8 mouse cellular contexts compared by ENCODE assay signal in genomic region chr9:64386466-64387211, GRCm38 (mm10). TPM values are rescaled to one million over a fixed set of nuclear protein-coding genes. Genes with fewer than 3 reads are reported as not detected.
DNase-seq lines count a peak whose midpoint lies in the region; ATAC-seq and TF ChIP-seq lines count a peak whose summit lies in the region.

No protein-coding gene starts in this region.

- peak overlapping the region; percentile 24; the same call in 1 of the 2 replicates for H3K9ac ChIP-seq in kidney, postnatal 0 days (ENCODE audit: low read depth, low read length)
- peak overlapping the region; percentile 70 for H3K9ac ChIP-seq in forebrain, embryonic 16.5 days (replicated peaks; ENCODE audit: low read depth, low read length)
- no peak overlapping the region for H3K9ac ChIP-seq in liver, embryonic 13.5 days

- no peak for DNase-seq in kidney, postnatal 0 days (ENCODE audit: low spot score)
- no peak for DNase-seq in kidney, adult 18-20 months
- peak; percentile 86 for DNase-seq in cerebellum, adult 8-10 months
- no peak for DNase-seq in liver, embryonic 13.5 days
- DNase-seq in thymus, postnatal 10 days (ENCODE audit: low spot score in 2 of 2): no peak
- no peak for DNase-seq in ovary, postnatal 14 days (ENCODE audit: low spot score)
- DNase-seq in adipocyte (ENCODE audit: low spot score): no peak

- H3K27ac ChIP-seq in kidney, postnatal 0 days: no peak overlapping the region
- no peak overlapping the region for H3K27ac ChIP-seq in forebrain, embryonic 16.5 days (ENCODE audit: low read length)
- H3K27ac ChIP-seq in liver, embryonic 13.5 days: no peak overlapping the region

- peak overlapping the region; percentile 98 for H3K4me2 ChIP-seq in kidney, postnatal 0 days (ENCODE audit: low read length)
- peak overlapping the region; percentile 99 for H3K4me2 ChIP-seq in forebrain, embryonic 16.5 days (ENCODE audit: low read length)
- peak overlapping the region; percentile 69 for H3K4me2 ChIP-seq in liver, embryonic 13.5 days

- ATAC-seq in kidney, postnatal 0 days (replicated peaks; ENCODE audit: low FRiP score, low read depth): no peak
- no peak for ATAC-seq in forebrain, embryonic 16.5 days
- ATAC-seq in liver, embryonic 13.5 days (ENCODE audit: low read depth): no peak

- peak; percentile 19; the same call in 1 of the 2 replicates for TF ChIP-seq CTCF in kidney, postnatal 0 days (IDR thresholded peaks at IDR 0.05; ENCODE audit: low read depth)

- H3K4me3 ChIP-seq in kidney, postnatal 0 days (replicated peaks; ENCODE audit: low read depth, low read length): peak overlapping the region; percentile 53
- peak overlapping the region; percentile 67 for H3K4me3 ChIP-seq in forebrain, embryonic 16.5 days (replicated peaks; ENCODE audit: low read length)
- peak overlapping the region; percentile 49 for H3K4me3 ChIP-seq in liver, embryonic 13.5 days (replicated peaks)

- WGBS in kidney, postnatal 0 days: 3% methylated on average over 45 of the region's 45 CpGs
- 2% methylated on average over 45 of the region's 45 CpGs for WGBS in forebrain, embryonic 16.5 days
- WGBS in liver, embryonic 13.5 days (ENCODE audit: insufficient replicate concordance): 4% methylated on average over 45 of the region's 45 CpGs

- peaks cover 34% of the 10 kb centered on the region for H3K27me3 ChIP-seq in kidney, postnatal 0 days (ENCODE audit: insufficient read depth, low read length)
- H3K27me3 ChIP-seq in forebrain, embryonic 16.5 days (replicated peaks; ENCODE audit: control insufficient read depth, insufficient read depth, low read length): peaks cover 23% of the 10 kb centered on the region
- peaks cover 97% of the 10 kb centered on the region for H3K27me3 ChIP-seq in liver, embryonic 13.5 days

- H3K4me1 ChIP-seq in kidney, postnatal 0 days (replicated peaks; ENCODE audit: insufficient read depth, low read length): peaks cover 8% of the 10 kb centered on the region; the same call in 1 of the 2 replicates
- H3K4me1 ChIP-seq in forebrain, embryonic 16.5 days (replicated peaks; ENCODE audit: control insufficient read depth, insufficient read depth, low read length): peaks cover 26% of the 10 kb centered on the region
- 0 out of 2 replicates have a peak, but pooled peaks cover 4% of the 10 kb centered on the region for H3K4me1 ChIP-seq in liver, embryonic 13.5 days (replicated peaks)

- no peaks in the 10 kb centered on the region for H3K36me3 ChIP-seq in kidney, postnatal 0 days (ENCODE audit: insufficient read depth, low read length)
- no peaks in the 10 kb centered on the region for H3K36me3 ChIP-seq in forebrain, embryonic 16.5 days (ENCODE audit: control insufficient read depth, insufficient read depth)
- H3K36me3 ChIP-seq in liver, embryonic 13.5 days: no peaks in the 10 kb centered on the region

- H3K9me3 ChIP-seq in kidney, postnatal 0 days (replicated peaks; ENCODE audit: low read length): no peaks in the 10 kb centered on the region
- H3K9me3 ChIP-seq in forebrain, embryonic 16.5 days (ENCODE audit: control insufficient read depth, low read length): no peaks in the 10 kb centered on the region
- H3K9me3 ChIP-seq in liver, embryonic 13.5 days (replicated peaks): no peaks in the 10 kb centered on the region

RNA-seq across cellular contexts. Expression of gene Megf11, which starts 1.2 kb away (rescaled TPM):
- polyA plus RNA-seq in kidney, postnatal 0 days (2015; fragmentation: Nextera tagmentation; extraction: Ambion mirVana): 2.5 and 2.6 TPM in 2 replicates
- 6.8 and 10.1 TPM in 2 replicates for polyA plus RNA-seq in forebrain, embryonic 16.5 days (2015; fragmentation: Nextera tagmentation; extraction: Ambion mirVana)
- 0.23 and 0.38 TPM in 2 replicates for polyA plus RNA-seq in liver, embryonic 13.5 days (2015; fragmentation: Nextera tagmentation; extraction: Ambion mirVana)

RNA-seq across cellular contexts. Expression of gene Dis3l, which starts 45.6 kb away (rescaled TPM):
- polyA plus RNA-seq in kidney, postnatal 0 days (2015; fragmentation: Nextera tagmentation; extraction: Ambion mirVana): 13.9 and 14.5 TPM in 2 replicates
- 25.3 and 25.9 TPM in 2 replicates for polyA plus RNA-seq in forebrain, embryonic 16.5 days (2015; fragmentation: Nextera tagmentation; extraction: Ambion mirVana)
- 9.8 and 12.0 TPM in 2 replicates for polyA plus RNA-seq in liver, embryonic 13.5 days (2015; fragmentation: Nextera tagmentation; extraction: Ambion mirVana)
